Mouse (Mus musculus) MEL (cell line): ENCODE data around the gene Cmtm2b. TPM values are rescaled to one million over a fixed set of nuclear protein-coding genes. Genes with fewer than 3 reads are reported as not detected.
A peak's percentile ranks its signal among the peaks of the same experiment; 100 is the strongest.

ENCODE experiments used
- DNase-seq: peaks from one replicate; pipeline ENCODE4 v3.0.0; 2011; ENCODE audit warnings: low read depth, low spot score
- H3K27ac ChIP-seq: 2 replicates; pipeline ENCODE4 v1.5.1; 2012; ENCODE audit warnings: low read depth, mild to moderate bottlenecking, control low read depth, low read length, moderate library complexity; ENCODE audit not compliant: control insufficient read depth
- H3K27me3 ChIP-seq, 2 experiments: fragments of 150-350 bp in 1 of 2; sonication (generic) in 1 of 2; 2 replicates each; pipeline ENCODE4 v1.6.1; 2012; ENCODE audit warnings: low read length in 2 of 2, mild to moderate bottlenecking in 2 of 2, improper control_type of control experiment in 1 of 2, moderate library complexity in 1 of 2; ENCODE audit not compliant: insufficient read depth in 2 of 2, control insufficient read depth in 1 of 2
- H3K36me3 ChIP-seq, 2 experiments: 2 replicates each; pipeline ENCODE4 v1.6.1; 2012 to 2014; ENCODE audit warnings: low read length in 2 of 2, improper control_type of control experiment in 1 of 2, inconsistent platforms in 1 of 2, mild to moderate bottlenecking in 1 of 2; ENCODE audit not compliant: insufficient read depth in 2 of 2, control insufficient read depth in 1 of 2
- H3K4me1 ChIP-seq, 2 experiments: fragments of 150-350 bp in 1 of 2; sonication (generic) in 1 of 2; 2 replicates each; pipeline ENCODE4 v1.6.1; 2012; ENCODE audit warnings: low read length in 2 of 2, improper control_type of control experiment in 1 of 2, mild to moderate bottlenecking in 1 of 2; ENCODE audit not compliant: insufficient read depth in 2 of 2, control insufficient read depth in 1 of 2
- H3K4me3 ChIP-seq, 2 experiments: fragments of 150-350 bp in 1 of 2; sonication (generic) in 1 of 2; 2 replicates each; pipeline ENCODE4 v1.5.1; 2012; ENCODE audit warnings: low read depth in 2 of 2, low read length in 2 of 2, mild to moderate bottlenecking in 2 of 2, moderate library complexity in 2 of 2, control low read depth in 1 of 2, improper control_type of control experiment in 1 of 2; ENCODE audit not compliant: control insufficient read depth in 1 of 2, insufficient read depth in 1 of 2
- H3K79me2 ChIP-seq: 2 replicates; pipeline ENCODE4 v1.6.1; 2012; ENCODE audit warnings: mild to moderate bottlenecking, low read length, moderate library complexity; ENCODE audit not compliant: control insufficient read depth, poor library complexity, insufficient read depth
- H3K9ac ChIP-seq: 2 replicates; pipeline ENCODE4 v1.6.1; 2012; ENCODE audit warnings: low read depth, mild to moderate bottlenecking, control low read depth, low read length, moderate library complexity; ENCODE audit not compliant: control insufficient read depth, poor library complexity, severe bottlenecking
- H3K9me3 ChIP-seq: fragments of 150-350 bp; sonication (generic); replicated peaks from 2 replicates; pipeline ENCODE4 v1.6.1; 2012; ENCODE audit warnings: mild to moderate bottlenecking, low read length, improper control_type of control experiment, moderate library complexity; ENCODE audit not compliant: insufficient read depth
- BHLHE40 ChIP-seq: IDR thresholded peaks from 2 replicates; pipeline ENCODE4 v1.6.1; 2012; ENCODE audit warnings: low read depth, mild to moderate bottlenecking, inconsistent platforms, low read length, improper control_type of control experiment, borderline replicate concordance
- CHD2 ChIP-seq: IDR thresholded peaks from 2 replicates; pipeline ENCODE4 v1.6.1; 2011; ENCODE audit warnings: low read length, improper control_type of control experiment
- CTCF ChIP-seq, 3 experiments: IDR thresholded peaks in 2 of 3; conservative IDR thresholded peaks in 1 of 3; 2 replicates each; pipeline ENCODE4 v1.5.1; 2011 to 2012; ENCODE audit warnings: low read length in 3 of 3, low read depth in 2 of 3, mild to moderate bottlenecking in 2 of 3, improper control_type of control experiment in 1 of 3, inconsistent platforms in 1 of 3, mixed read lengths in 1 of 3, moderate library complexity in 1 of 3; ENCODE audit not compliant: control insufficient read depth in 1 of 3, insufficient read depth in 1 of 3, poor library complexity in 1 of 3, severe bottlenecking in 1 of 3
- E2F4 ChIP-seq: IDR thresholded peaks from 2 replicates; pipeline ENCODE4 v1.6.1; 2011; ENCODE audit warnings: low read depth, low read length, improper control_type of control experiment, borderline replicate concordance
- ELF1 ChIP-seq: IDR thresholded peaks from 2 replicates; pipeline ENCODE4 v1.6.1; 2014; ENCODE audit warnings: low read depth, mild to moderate bottlenecking, inconsistent platforms, low read length, improper control_type of control experiment, moderate library complexity
- EP300 ChIP-seq, 2 experiments: IDR thresholded peaks; 2 replicates each; pipeline ENCODE4 v1.6.1; 2011; ENCODE audit warnings: improper control_type of control experiment in 2 of 2, low read length in 2 of 2, low read depth in 1 of 2, mild to moderate bottlenecking in 1 of 2
- ETS1 ChIP-seq: IDR thresholded peaks from 2 replicates; pipeline ENCODE4 v1.6.1; 2012; ENCODE audit warnings: low read depth, mild to moderate bottlenecking, inconsistent platforms, low read length, improper control_type of control experiment, moderate library complexity
- GABPA ChIP-seq: IDR thresholded peaks from 2 replicates; pipeline ENCODE4 v1.6.1; 2012; ENCODE audit warnings: low read depth, mild to moderate bottlenecking, inconsistent platforms, low read length, improper control_type of control experiment, moderate library complexity
- GATA1 ChIP-seq: IDR thresholded peaks from 2 replicates; pipeline ENCODE4 v1.6.1; 2011; ENCODE audit warnings: low read depth, low read length, improper control_type of control experiment
- HCFC1 ChIP-seq: IDR thresholded peaks from 2 replicates; pipeline ENCODE4 v1.6.1; 2012; ENCODE audit warnings: low read depth, mild to moderate bottlenecking, inconsistent platforms, low read length, improper control_type of control experiment, moderate library complexity
- JUND ChIP-seq: IDR thresholded peaks from 2 replicates; pipeline ENCODE4 v1.6.1; 2011; ENCODE audit warnings: low read depth, mild to moderate bottlenecking, improper control_type of control experiment, low read length
- MAFK ChIP-seq: IDR thresholded peaks from 2 replicates; pipeline ENCODE4 v1.6.1; 2011; ENCODE audit warnings: low read depth, mild to moderate bottlenecking, low read length, improper control_type of control experiment, borderline replicate concordance
- MAZ ChIP-seq: IDR thresholded peaks from 2 replicates; pipeline ENCODE4 v1.6.1; 2012; ENCODE audit warnings: low read depth, mild to moderate bottlenecking, inconsistent platforms, low read length, improper control_type of control experiment
- MEF2A ChIP-seq: IDR thresholded peaks from 2 replicates; pipeline ENCODE4 v1.6.1; 2014; ENCODE audit warnings: low read depth, mild to moderate bottlenecking, inconsistent platforms, low read length, improper control_type of control experiment; ENCODE audit not compliant: poor library complexity, insufficient replicate concordance, severe bottlenecking; ENCODE audit errors: extremely low read depth
- MXI1 ChIP-seq: IDR thresholded peaks from 2 replicates; pipeline ENCODE4 v1.6.1; 2011; ENCODE audit warnings: mild to moderate bottlenecking, low read depth, low read length, improper control_type of control experiment
- MYB ChIP-seq: IDR thresholded peaks from 2 replicates; pipeline ENCODE4 v1.6.1; 2011; ENCODE audit warnings: mild to moderate bottlenecking, low read depth, low read length, improper control_type of control experiment
- NELFE ChIP-seq: IDR thresholded peaks from 2 replicates; pipeline ENCODE4 v1.6.1; 2011; ENCODE audit warnings: low read depth, low read length, improper control_type of control experiment
- NRF1 ChIP-seq: IDR thresholded peaks from 2 replicates; pipeline ENCODE4 v1.6.1; 2014; ENCODE audit warnings: low read depth, mild to moderate bottlenecking, inconsistent platforms, low read length, improper control_type of control experiment, moderate library complexity; ENCODE audit not compliant: poor library complexity, insufficient read depth, severe bottlenecking
- POLR2A ChIP-seq, 2 experiments: IDR thresholded peaks; 2 replicates each; pipeline ENCODE4 v1.6.1; 2011 to 2012; ENCODE audit warnings: low read length in 2 of 2, mild to moderate bottlenecking in 2 of 2, control low read depth in 1 of 2, improper control_type of control experiment in 1 of 2, low read depth in 1 of 2, moderate library complexity in 1 of 2; ENCODE audit not compliant: control insufficient read depth in 1 of 2, insufficient read depth in 1 of 2, poor library complexity in 1 of 2
- POLR2AphosphoS2 ChIP-seq: IDR thresholded peaks from 2 replicates; pipeline ENCODE4 v1.6.1; 2011; ENCODE audit warnings: low read length, improper control_type of control experiment
- POLR2AphosphoS5 ChIP-seq: IDR thresholded peaks from 2 replicates; pipeline ENCODE4 v1.6.1; 2012; ENCODE audit warnings: low read depth, borderline replicate concordance, mild to moderate bottlenecking, inconsistent platforms, low read length, moderate library complexity, mixed read lengths
- SIN3A ChIP-seq: IDR thresholded peaks from 2 replicates; pipeline ENCODE4 v1.6.1; 2012; ENCODE audit warnings: low read length, improper control_type of control experiment, inconsistent platforms
- SMC3 ChIP-seq: IDR thresholded peaks from 2 replicates; pipeline ENCODE4 v1.6.1; 2011; ENCODE audit warnings: low read depth, low read length, improper control_type of control experiment
- TAL1 ChIP-seq: IDR thresholded peaks from 2 replicates; pipeline ENCODE4 v1.6.1; 2012; ENCODE audit warnings: mild to moderate bottlenecking, inconsistent platforms, low read length, moderate library complexity, mixed read lengths
- TBP ChIP-seq: IDR thresholded peaks from 2 replicates; pipeline ENCODE4 v1.8.0; 2011; ENCODE audit warnings: low read depth, low read length, improper control_type of control experiment
- TCF12 ChIP-seq: IDR thresholded peaks from 2 replicates; pipeline ENCODE4 v1.6.1; 2014; ENCODE audit warnings: low read depth, mild to moderate bottlenecking, inconsistent platforms, low read length, improper control_type of control experiment, moderate library complexity
- UBTF ChIP-seq: IDR thresholded peaks from 2 replicates; pipeline ENCODE4 v1.6.1; 2012; ENCODE audit warnings: low read depth, mild to moderate bottlenecking, inconsistent platforms, low read length, improper control_type of control experiment, moderate library complexity, borderline replicate concordance; ENCODE audit not compliant: insufficient read depth
- USF1 ChIP-seq: IDR thresholded peaks from 2 replicates; pipeline ENCODE4 v1.6.1; 2014; ENCODE audit warnings: low read depth, mild to moderate bottlenecking, inconsistent platforms, low read length, improper control_type of control experiment, moderate library complexity
- USF2 ChIP-seq, 2 experiments: IDR thresholded peaks; 2 replicates each; pipeline ENCODE4 v1.6.1; 2011 to 2012; ENCODE audit warnings: improper control_type of control experiment in 2 of 2, low read length in 2 of 2, borderline replicate concordance in 1 of 2, inconsistent platforms in 1 of 2, low read depth in 1 of 2, mild to moderate bottlenecking in 1 of 2; ENCODE audit not compliant: insufficient read depth in 1 of 2
- ZC3H11A ChIP-seq: IDR thresholded peaks from 2 replicates; pipeline ENCODE4 v1.6.1; 2012; ENCODE audit warnings: low read depth, mild to moderate bottlenecking, inconsistent platforms, low read length, improper control_type of control experiment
- ZKSCAN1 ChIP-seq: IDR thresholded peaks from 2 replicates; pipeline ENCODE4 v1.6.1; 2012; ENCODE audit warnings: low read depth, mild to moderate bottlenecking, inconsistent platforms, low read length, improper control_type of control experiment, moderate library complexity
- ZMIZ1 ChIP-seq: IDR thresholded peaks from 2 replicates; pipeline ENCODE4 v1.6.1; 2012; ENCODE audit warnings: low read depth, mild to moderate bottlenecking, inconsistent platforms, low read length, improper control_type of control experiment, moderate library complexity
- polyA plus RNA-seq, 2 experiments: library from polyadenylated mRNA; stranded (reverse) in 1 of 2; unstranded in 1 of 2; fragments of >175 nt in 1 of 2; fragments of >200 nt in 1 of 2; gene quantifications; 2 replicates each; pipeline versions ENCODE4 v1.2.1 to v1.2.4; 2012; ENCODE audit warnings: low replicate concordance in 2 of 2, low read depth in 1 of 2; ENCODE audit not compliant: insufficient read length in 2 of 2, insufficient read depth in 1 of 2, missing spikeins in 1 of 2
- total RNA-seq: library from RNA; depleted of rRNA; stranded (reverse); fragments of 300-350 nt; gene quantifications from 2 replicates; pipeline ENCODE4 v1.2.3, GENCODE M21; 2012

Cmtm2b gene
- total and polyA plus RNA-seq, 3 experiments = not detected

DNA sequence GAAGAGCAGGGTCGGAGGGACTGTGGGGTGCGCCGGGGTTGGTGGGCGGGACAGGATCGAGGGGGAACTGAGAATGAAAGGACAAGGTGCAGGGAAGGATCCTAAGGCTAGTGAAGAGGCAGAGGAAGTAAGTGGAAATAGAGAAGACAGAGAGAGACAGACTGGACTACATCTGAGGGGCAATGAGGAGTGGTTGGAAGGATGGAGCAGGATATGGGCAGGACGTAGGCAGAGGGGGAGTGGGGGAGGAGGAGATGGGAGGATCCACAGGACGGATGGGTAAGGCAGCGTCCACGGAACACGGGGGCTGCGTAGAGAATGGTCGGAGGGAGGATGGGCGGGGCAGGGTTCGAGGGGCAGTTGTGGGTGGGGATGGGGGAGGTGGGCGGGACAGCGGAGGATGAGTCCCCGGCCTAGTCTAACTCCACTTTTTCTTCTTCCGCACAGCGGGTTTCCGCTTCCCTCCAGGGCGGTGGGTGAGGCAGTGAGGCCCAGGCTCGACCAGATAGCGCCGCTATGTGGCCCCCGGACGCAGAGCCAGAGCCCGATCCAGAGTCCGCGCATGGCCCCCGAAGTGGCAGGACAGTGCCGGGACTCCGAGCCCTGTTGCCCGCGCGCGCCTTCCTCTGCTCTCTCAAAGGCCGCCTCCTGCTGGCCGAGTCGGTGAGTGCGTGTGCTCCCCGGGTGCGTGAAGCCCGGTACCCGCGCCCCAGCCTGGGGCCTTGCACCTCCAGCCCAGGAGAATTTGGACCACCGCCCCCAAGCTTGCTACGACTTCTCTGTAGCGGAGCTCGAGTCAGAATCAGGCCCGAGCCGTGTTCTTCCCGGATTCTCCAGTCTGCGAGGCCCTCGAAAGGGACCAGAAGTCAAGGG lies 18.4 kb downstream of the Cmtm2b start (continued):
- 0 out of 2 replicates have a peak, but pooled peaks have one; percentile 8 for TF ChIP-seq TCF12
- no peak for TF ChIP-seq GATA1
- TF ChIP-seq, all 39 proteins: peak for 13

DNA sequence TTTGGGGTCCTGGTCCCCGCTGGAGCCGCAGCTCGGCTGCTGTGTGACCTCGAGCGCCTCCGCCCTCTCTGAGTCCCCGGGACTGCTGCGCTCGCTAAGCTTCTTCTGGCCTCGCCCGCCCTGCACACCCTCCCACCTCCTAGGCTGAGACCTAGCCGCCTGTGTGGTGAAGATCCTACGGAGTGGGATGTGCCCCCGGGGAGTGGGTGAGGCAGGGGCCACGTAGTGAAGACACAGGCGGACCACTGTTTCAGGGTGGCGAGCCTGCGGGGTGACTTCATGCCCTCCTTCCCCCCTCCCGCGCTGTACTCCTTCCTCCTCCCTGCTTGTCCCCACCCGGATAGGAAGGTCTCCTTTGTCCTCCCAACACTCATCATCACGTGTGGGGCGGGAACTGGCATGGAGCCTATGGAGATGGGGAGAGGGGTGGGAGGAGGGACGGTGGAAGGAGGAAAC lies 19.1 kb downstream of the Cmtm2b start:
- Histone ChIP-seq H3K36me3 (peaks cover 0 to 9% of the 10 kb centered on the region in 2 experiments; a peak in 2 of 4 replicates), H3K9me3 (no peaks in the 10 kb centered on the region), H3K79me2 (peaks cover 10% of the 10 kb centered on the region), H3K4me1 (peaks cover 0 to 7% of the 10 kb centered on the region in 2 experiments; a peak in 2 of 4 replicates), H3K4me3 (peak overlapping the region; percentile 59 to 90), H3K27me3 (no peaks in the 10 kb centered on the region), H3K27ac (peak overlapping the region; percentile 62), H3K9ac (peak overlapping the region; percentile 76)
- peak; percentile 86 for DNase-seq
- no peak for TF ChIP-seq NELFE
- TF ChIP-seq MYB = no peak
- peak; percentile 39 for TF ChIP-seq MXI1
- no peak for TF ChIP-seq CHD2
- no peak for TF ChIP-seq TAL1
- TF ChIP-seq POLR2AphosphoS5 = no peak
- TF ChIP-seq TCF12 = no peak
- TF ChIP-seq HCFC1 = no peak
- peak; percentile 48; the same call in 1 of the 2 replicates for TF ChIP-seq MAZ
- no peak for TF ChIP-seq MEF2A
- TF ChIP-seq USF2 (IDR thresholded peaks at IDR 0.05; ENCODE audit: borderline replicate concordance in 1 of 2, insufficient read depth in 1 of 2, low read depth in 1 of 2, low read length in 2 of 2) = 0 out of 4 replicates have a peak, but pooled peaks of 1 of the 2 experiments have one; percentile 28
- no peak for TF ChIP-seq SMC3
- TF ChIP-seq GATA1 = no peak
- no peak for TF ChIP-seq ZKSCAN1
- no peak for TF ChIP-seq SIN3A
- 0 out of 4 replicates have a peak, but pooled peaks of 1 of the 2 experiments have one; percentile 21 for TF ChIP-seq EP300 (IDR thresholded peaks at IDR 0.05; ENCODE audit: low read depth in 1 of 2, low read length in 2 of 2)
- peak; percentile 94 for TF ChIP-seq BHLHE40
- TF ChIP-seq POLR2A (IDR thresholded peaks at IDR 0.05; ENCODE audit: control insufficient read depth in 1 of 2, insufficient read depth in 1 of 2, low read depth in 1 of 2, low read length in 2 of 2, poor library complexity in 1 of 2) = peak in 1 of 2 experiments; percentile 40; a peak in 1 of 4 replicates
- no peak for TF ChIP-seq CTCF (IDR thresholded peaks at IDR 0.05 in 2 of 3, conservative IDR thresholded peaks at IDR 0.05 in 1 of 3; ENCODE audit: control insufficient read depth in 1 of 3, insufficient read depth in 1 of 3, low read depth in 2 of 3, low read length in 3 of 3, poor library complexity in 1 of 3, severe bottlenecking in 1 of 3)
- TF ChIP-seq GABPA = no peak
- TF ChIP-seq ZC3H11A = no peak
- no peak; the same call in 1 of the 2 replicates for TF ChIP-seq POLR2AphosphoS2
- no peak; the same call in 1 of the 2 replicates for TF ChIP-seq TBP
- TF ChIP-seq ETS1 = no peak
- no peak for TF ChIP-seq MAFK
- no peak for TF ChIP-seq JUND
- TF ChIP-seq NRF1 = 0 out of 2 replicates have a peak, but pooled peaks have one; percentile 0
- TF ChIP-seq USF1 = peak; percentile 88
- no peak for TF ChIP-seq ZMIZ1
- no peak for TF ChIP-seq E2F4
- no peak for TF ChIP-seq ELF1
- TF ChIP-seq UBTF = no peak
